Mouse (Mus musculus): ENCODE measurements around the gene Pdik1l. TPM values are rescaled to one million over a fixed set of nuclear protein-coding genes. Genes with fewer than 3 reads are reported as not detected.
"Not testable (repeated sequence)": the region's sequence is repeated elsewhere in the genome, so short reads cannot be mapped to it uniquely, and the experiment has no call there.

Gene Pdik1l
- polyA plus RNA-seq, 1 experiment = 13.3 TPM

DNA sequence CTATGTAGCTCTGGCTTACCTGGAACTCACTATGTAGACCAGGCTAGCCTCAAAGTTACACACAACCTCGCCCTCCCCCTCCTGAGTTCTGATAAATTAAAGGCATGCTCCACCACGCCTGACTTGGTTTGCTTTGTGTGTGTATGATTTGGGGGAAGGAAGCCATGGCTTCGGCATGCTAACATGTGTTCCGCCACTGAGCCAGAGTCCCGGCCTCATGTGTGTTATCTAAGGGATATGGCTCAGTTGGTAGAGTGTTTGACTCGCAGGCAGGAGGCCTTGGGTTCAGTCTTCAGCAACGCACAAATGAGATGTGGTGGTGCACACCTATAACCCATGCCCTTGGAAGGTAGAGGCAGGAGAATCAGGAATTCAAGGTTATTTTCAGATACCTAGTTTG, 15.7 kb downstream of the Pdik1l start:
- peaks cover 10% of the 10 kb centered on the region for H3K4me1 ChIP-seq (replicated peaks; ENCODE audit: control insufficient read depth, insufficient read depth, low read length)
- H3K27me3 ChIP-seq (ENCODE audit: control insufficient read depth, insufficient read depth, low read length) = no peaks in the 10 kb centered on the region
- no peak for DNase-seq
- TF ChIP-seq POLR2A (IDR thresholded peaks at IDR 0.05; ENCODE audit: control insufficient read depth, extremely low read depth, insufficient read depth, low read length, poor library complexity) (no peak), CTCF (IDR thresholded peaks at IDR 0.05; ENCODE audit: borderline replicate concordance, control insufficient read depth, extremely low read depth, insufficient read depth, low read length, poor library complexity) (no peak)
- no peak overlapping the region for H3K27ac ChIP-seq (ENCODE audit: control insufficient read depth, insufficient read depth, low read length)
- H3K4me3 ChIP-seq (ENCODE audit: control insufficient read depth, insufficient read depth, low read length) = no peak overlapping the region
- peaks cover 4% of the 10 kb centered on the region; the same call in 1 of the 2 replicates for H3K36me3 ChIP-seq (ENCODE audit: control insufficient read depth, insufficient read depth, low read length)
- 96% methylated on average over 7 of the region's 7 CpGs for WGBS

DNA sequence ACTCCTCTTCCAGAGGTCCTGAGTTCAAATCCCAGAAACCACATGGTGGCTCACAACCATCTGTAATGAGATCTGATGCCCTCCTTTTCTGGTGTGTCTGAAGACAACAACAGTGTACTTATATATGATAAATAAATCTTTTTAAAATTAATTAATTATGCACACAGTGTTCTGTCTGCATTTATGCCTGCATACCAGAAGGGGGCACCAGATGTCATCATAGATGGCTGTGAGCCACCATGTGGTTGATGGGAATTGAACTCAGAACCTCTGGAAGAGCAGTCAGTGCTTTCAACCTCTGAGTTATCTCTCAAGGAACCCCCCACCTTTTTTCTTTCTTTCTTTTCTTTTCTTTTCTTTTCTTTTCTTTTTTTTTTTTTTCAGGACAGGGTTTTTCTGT, 18.1 kb downstream of the Pdik1l start:
- not testable (repeated sequence) for H3K4me3 ChIP-seq (ENCODE audit: control insufficient read depth, insufficient read depth, low read length); DNase-seq; H3K27me3 ChIP-seq (ENCODE audit: control insufficient read depth, insufficient read depth, low read length); H3K27ac ChIP-seq (ENCODE audit: control insufficient read depth, insufficient read depth, low read length); H3K36me3 ChIP-seq (ENCODE audit: control insufficient read depth, insufficient read depth, low read length)
- peaks cover 10% of the 10 kb centered on the region for H3K4me1 ChIP-seq (replicated peaks; ENCODE audit: control insufficient read depth, insufficient read depth, low read length)

DNA sequence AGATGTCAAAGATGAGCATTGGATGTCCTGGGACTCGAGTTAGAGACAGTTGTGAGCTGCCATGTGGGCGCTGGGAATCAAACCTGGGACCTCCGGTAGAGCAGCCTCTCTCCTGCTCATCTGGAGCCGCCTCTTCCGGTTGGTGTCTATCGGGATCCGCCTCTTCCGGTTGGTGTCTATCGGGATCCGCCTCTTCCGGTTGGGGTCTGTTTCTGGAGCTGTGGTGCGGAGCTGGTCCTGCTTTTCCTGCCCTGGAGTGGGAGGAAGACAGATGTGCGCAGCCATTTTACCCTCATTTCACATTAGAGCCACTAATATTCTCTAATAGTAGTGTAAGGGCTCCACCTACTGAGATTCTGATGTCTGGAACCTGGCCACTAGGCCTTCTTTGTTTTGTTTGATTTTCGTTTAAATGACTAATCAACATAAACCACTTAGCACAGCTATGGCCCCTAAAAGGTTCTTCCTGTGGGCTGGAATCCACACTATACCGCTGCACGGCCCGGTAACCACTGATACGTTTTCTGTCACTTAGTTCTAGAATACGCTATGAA, 19.5 kb downstream of the Pdik1l start:
- no peaks in the 10 kb centered on the region for H3K27me3 ChIP-seq (ENCODE audit: control insufficient read depth, insufficient read depth, low read length)
- 70% methylated on average over 19 of the region's 19 CpGs for WGBS
- H3K27ac ChIP-seq (ENCODE audit: control insufficient read depth, insufficient read depth, low read length) = no peak overlapping the region
- no peak overlapping the region for H3K4me3 ChIP-seq (ENCODE audit: control insufficient read depth, insufficient read depth, low read length)
- DNase-seq = no peak
- TF ChIP-seq CTCF (IDR thresholded peaks at IDR 0.05; ENCODE audit: borderline replicate concordance, control insufficient read depth, extremely low read depth, insufficient read depth, low read length, poor library complexity) = no peak
- TF ChIP-seq POLR2A (IDR thresholded peaks at IDR 0.05; ENCODE audit: control insufficient read depth, extremely low read depth, insufficient read depth, low read length, poor library complexity) = no peak
- H3K4me1 ChIP-seq (replicated peaks; ENCODE audit: control insufficient read depth, insufficient read depth, low read length) = peaks cover 5% of the 10 kb centered on the region
- no peaks in the 10 kb centered on the region for H3K36me3 ChIP-seq (ENCODE audit: control insufficient read depth, insufficient read depth, low read length)

DNA sequence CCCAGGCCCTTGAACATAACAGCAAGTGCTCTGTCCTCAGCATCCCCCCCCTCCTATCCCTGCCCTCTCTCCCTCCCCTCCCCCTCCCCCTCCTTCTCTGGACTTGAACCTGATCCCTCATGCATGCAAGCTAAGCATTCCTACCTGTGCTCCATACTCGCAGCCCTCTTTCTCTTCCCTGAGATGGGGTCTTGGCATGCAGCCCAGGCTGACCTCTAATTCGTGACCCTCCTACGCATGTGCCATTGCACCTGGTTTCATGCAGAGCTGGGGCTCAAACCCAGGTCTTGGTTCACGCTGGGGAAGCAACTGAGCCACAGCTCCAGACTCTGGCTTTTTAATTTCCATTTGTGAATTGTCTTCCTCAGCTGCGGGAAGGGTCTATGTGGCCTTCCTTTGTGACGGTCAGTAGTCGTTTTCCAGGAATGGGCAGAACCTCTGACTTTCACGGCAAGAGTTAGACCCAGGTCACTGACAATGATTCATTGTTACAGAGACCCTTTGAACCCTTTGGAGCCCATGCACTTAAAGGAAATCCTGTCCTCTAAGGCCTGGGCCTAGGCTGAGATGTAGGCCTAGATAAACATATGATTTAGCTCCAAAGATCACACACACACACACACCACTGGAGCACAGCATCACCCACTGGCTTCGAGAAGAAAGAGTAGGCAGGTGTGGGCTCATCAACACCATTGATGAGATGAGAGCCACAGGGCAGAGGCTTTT, 21.7 kb downstream of the Pdik1l start:
- Histone ChIP-seq H3K36me3 (ENCODE audit: control insufficient read depth, insufficient read depth, low read length) (no peaks in the 10 kb centered on the region), H3K4me1 (replicated peaks; ENCODE audit: control insufficient read depth, insufficient read depth, low read length) (no peaks in the 10 kb centered on the region), H3K27ac (ENCODE audit: control insufficient read depth, insufficient read depth, low read length) (no peak overlapping the region), H3K4me3 (ENCODE audit: control insufficient read depth, insufficient read depth, low read length) (no peak overlapping the region), H3K27me3 (ENCODE audit: control insufficient read depth, insufficient read depth, low read length) (no peaks in the 10 kb centered on the region)
- no peak for DNase-seq
- TF ChIP-seq POLR2A (IDR thresholded peaks at IDR 0.05; ENCODE audit: control insufficient read depth, extremely low read depth, insufficient read depth, low read length, poor library complexity) (no peak), CTCF (IDR thresholded peaks at IDR 0.05; ENCODE audit: borderline replicate concordance, control insufficient read depth, extremely low read depth, insufficient read depth, low read length, poor library complexity) (no peak)
- 86% methylated on average over 9 of the region's 9 CpGs for WGBS

DNA sequence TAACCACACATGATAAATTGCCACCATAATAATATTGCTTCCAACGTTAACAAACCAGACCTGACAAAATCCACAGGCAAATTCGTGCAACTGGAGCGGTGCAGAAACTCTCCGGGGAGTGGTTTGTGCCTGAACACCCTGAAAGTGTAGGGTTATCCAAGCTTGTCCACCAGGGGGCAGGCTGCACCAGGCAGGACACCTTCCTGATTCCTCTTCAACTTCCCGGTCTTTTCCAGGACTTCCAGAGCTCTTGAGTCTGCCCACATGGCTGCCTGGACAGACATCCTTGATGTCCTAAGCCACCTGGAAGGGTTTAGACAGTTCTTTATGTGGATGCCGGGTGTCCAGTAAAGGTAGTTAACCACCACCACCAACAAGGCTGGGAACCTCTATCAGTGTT, 24.5 kb downstream of the Pdik1l start:
- Histone ChIP-seq H3K4me1 (replicated peaks; ENCODE audit: control insufficient read depth, insufficient read depth, low read length) (peaks cover 3% of the 10 kb centered on the region), H3K36me3 (ENCODE audit: control insufficient read depth, insufficient read depth, low read length) (no peaks in the 10 kb centered on the region), H3K4me3 (ENCODE audit: control insufficient read depth, insufficient read depth, low read length) (no peak overlapping the region), H3K27ac (ENCODE audit: control insufficient read depth, insufficient read depth, low read length) (no peak overlapping the region), H3K27me3 (ENCODE audit: control insufficient read depth, insufficient read depth, low read length) (no peaks in the 10 kb centered on the region)
- peak; percentile 68; the same call in 1 of the 2 replicates for TF ChIP-seq CTCF (IDR thresholded peaks at IDR 0.05; ENCODE audit: borderline replicate concordance, control insufficient read depth, extremely low read depth, insufficient read depth, low read length, poor library complexity)
- TF ChIP-seq POLR2A (IDR thresholded peaks at IDR 0.05; ENCODE audit: control insufficient read depth, extremely low read depth, insufficient read depth, low read length, poor library complexity) = no peak
- WGBS = 46% methylated on average over 6 of the region's 6 CpGs
- DNase-seq = peak; percentile 48

DNA sequence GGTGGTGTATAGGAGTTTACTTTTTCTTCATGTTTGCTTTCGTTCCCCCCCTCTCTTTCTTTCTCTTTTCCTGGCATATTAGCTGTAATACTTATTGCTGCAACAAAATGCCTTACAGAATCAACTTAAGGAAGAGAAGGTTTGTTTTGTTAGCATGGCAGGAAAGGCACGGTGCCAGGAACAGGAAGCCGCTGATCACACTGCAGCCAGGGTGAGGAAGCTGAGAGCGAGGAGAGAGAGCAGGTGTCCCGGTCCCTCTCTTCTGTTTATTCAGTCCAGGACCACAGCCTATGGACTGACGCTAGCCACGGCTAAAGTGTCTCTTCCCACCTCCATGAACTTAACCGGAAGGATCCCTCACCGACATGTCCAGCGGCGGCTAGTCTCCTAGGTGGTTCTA, 29.3 kb downstream of the Pdik1l start:
- TF ChIP-seq POLR2A (IDR thresholded peaks at IDR 0.05; ENCODE audit: control insufficient read depth, extremely low read depth, insufficient read depth, low read length, poor library complexity) (no peak), CTCF (IDR thresholded peaks at IDR 0.05; ENCODE audit: borderline replicate concordance, control insufficient read depth, extremely low read depth, insufficient read depth, low read length, poor library complexity) (no peak)
- Histone ChIP-seq H3K27me3 (ENCODE audit: control insufficient read depth, insufficient read depth, low read length) (no peaks in the 10 kb centered on the region), H3K36me3 (ENCODE audit: control insufficient read depth, insufficient read depth, low read length) (no peaks in the 10 kb centered on the region), H3K4me3 (ENCODE audit: control insufficient read depth, insufficient read depth, low read length) (no peak overlapping the region), H3K4me1 (replicated peaks; ENCODE audit: control insufficient read depth, insufficient read depth, low read length) (peaks cover 31% of the 10 kb centered on the region), H3K27ac (ENCODE audit: control insufficient read depth, insufficient read depth, low read length) (peak overlapping the region; percentile 12; the same call in 1 of the 2 replicates)
- 22% methylated on average over 11 of the region's 11 CpGs for WGBS
- DNase-seq = peak; percentile 26
